Mouse (Mus musculus) heart, embryonic 11.5 days (tissue): ENCODE data around the gene Tfeb. TPM values are rescaled to one million over a fixed set of nuclear protein-coding genes. Genes with fewer than 3 reads are reported as not detected.

Source experiments
- ATAC-seq: fragments of 200-750 bp; cut with Nextera tagmentation; replicated peaks from 2 replicates; pipeline ENCODE4 v1.8.0; 2017; ENCODE audit warnings: moderate library complexity; ENCODE audit not compliant: insufficient number of reproducible peaks, low FRiP score, low TSS enrichment
- H3K27ac ChIP-seq: fragments of 300-500 bp; sonication (generic); 2 replicates; pipeline ENCODE4 v1.5.1; 2014; ENCODE audit warnings: mild to moderate bottlenecking, low read depth, low read length
- H3K27me3 ChIP-seq: fragments of 300-500 bp; sonication (generic); 2 replicates; pipeline ENCODE4 v1.6.1; 2014; ENCODE audit warnings: mild to moderate bottlenecking, low read length, mixed read lengths; ENCODE audit not compliant: control insufficient read depth, insufficient read depth
- H3K36me3 ChIP-seq: fragments of 300-500 bp; sonication (generic); 2 replicates; pipeline ENCODE4 v1.6.1; 2014; ENCODE audit warnings: mild to moderate bottlenecking, low read length, moderate library complexity, mixed read lengths; ENCODE audit not compliant: control insufficient read depth, insufficient read depth
- H3K4me1 ChIP-seq: fragments of 300-500 bp; sonication (generic); 2 replicates; pipeline ENCODE4 v1.6.1; 2014; ENCODE audit warnings: low read length; ENCODE audit not compliant: control insufficient read depth, insufficient read depth
- H3K4me2 ChIP-seq: fragments of 300-500 bp; sonication (generic); 2 replicates; pipeline ENCODE4 v1.6.1; 2014; ENCODE audit warnings: mild to moderate bottlenecking, moderate library complexity
- H3K4me3 ChIP-seq: fragments of 300-500 bp; sonication (generic); 2 replicates; pipeline ENCODE4 v1.5.1; 2014; ENCODE audit warnings: low read depth, low read length
- H3K9ac ChIP-seq: fragments of 300-500 bp; sonication (generic); 2 replicates; pipeline ENCODE4 v1.6.1; 2014; ENCODE audit warnings: mild to moderate bottlenecking, low read depth, low read length, moderate library complexity
- H3K9me3 ChIP-seq: fragments of 300-500 bp; sonication (generic); replicated peaks from 2 replicates; pipeline ENCODE4 v1.6.1; 2016; ENCODE audit warnings: low read length; ENCODE audit not compliant: control insufficient read depth
- WGBS: fragments of 180-500 bp; shearing (Covaris S2); extraction: QIAGEN DNeasy Blood & Tissue Kit; methylation state at CpG from one replicate; pipeline ENCODE4 v1.1.7; 2014; ENCODE audit not compliant: insufficient replicate concordance; 5-methylcytosine and 5-hydroxymethylcytosine counted together
- polyA plus RNA-seq: library from polyadenylated mRNA; unstranded; fragments of >200 nt; fragmentation: Nextera tagmentation; extraction: Ambion mirVana; gene quantifications from 2 replicates; pipeline ENCODE4 v1.2.1, GENCODE M21; 2014

Tfeb gene
- polyA plus RNA-seq, 1 experiment from 2014 or later, result 16.3 TPM

GRCm38 (mm10) chr17:47706196-47706595 is 30.6 kb upstream of the Tfeb start:
- H3K4me1 ChIP-seq, result peaks cover 8% of the 10 kb centered on the region
- ATAC-seq, result no peak
- no peak overlapping the region for H3K9ac ChIP-seq
- 44% methylated on average over 1 of the region's 1 CpGs for WGBS
- no peaks in the 10 kb centered on the region for H3K9me3 ChIP-seq
- no peak overlapping the region for H3K27ac ChIP-seq
- no peak overlapping the region for H3K4me3 ChIP-seq
- no peak overlapping the region for H3K4me2 ChIP-seq
- H3K36me3 ChIP-seq, result no peaks in the 10 kb centered on the region
- peaks cover 19% of the 10 kb centered on the region for H3K27me3 ChIP-seq

GRCm38 (mm10) chr17:47707961-47708360 is 28.9 kb upstream of the Tfeb start:
- H3K36me3 ChIP-seq, result no peaks in the 10 kb centered on the region
- no peak overlapping the region for H3K4me2 ChIP-seq
- H3K4me1 ChIP-seq, result peaks cover 6% of the 10 kb centered on the region
- WGBS, result 79% methylated on average over 3 of the region's 3 CpGs
- H3K27ac ChIP-seq, result no peak overlapping the region
- H3K27me3 ChIP-seq, result peaks cover 8% of the 10 kb centered on the region
- ATAC-seq, result no peak
- H3K4me3 ChIP-seq, result no peak overlapping the region
- H3K9me3 ChIP-seq, result no peaks in the 10 kb centered on the region
- H3K9ac ChIP-seq, result no peak overlapping the region

GRCm38 (mm10) chr17:47708972-47709371 is 27.9 kb upstream of the Tfeb start:
- H3K4me2 ChIP-seq, result no peak overlapping the region
- H3K4me3 ChIP-seq, result no peak overlapping the region
- no peak for ATAC-seq
- H3K27me3 ChIP-seq, result peaks cover 2% of the 10 kb centered on the region; the same call in 1 of the 2 replicates
- H3K4me1 ChIP-seq, result peaks cover 6% of the 10 kb centered on the region
- no peak overlapping the region for H3K9ac ChIP-seq
- H3K36me3 ChIP-seq, result no peaks in the 10 kb centered on the region
- H3K9me3 ChIP-seq, result no peaks in the 10 kb centered on the region
- H3K27ac ChIP-seq, result no peak overlapping the region
- WGBS, result 63% methylated on average over 4 of the region's 4 CpGs

GRCm38 (mm10) chr17:47710036-47710435 is 26.8 kb upstream of the Tfeb start:
- H3K4me3 ChIP-seq, result no peak overlapping the region
- no peaks in the 10 kb centered on the region for H3K9me3 ChIP-seq
- 0 out of 2 replicates have a peak, but pooled peaks cover 2% of the 10 kb centered on the region for H3K27me3 ChIP-seq
- no peak overlapping the region for H3K9ac ChIP-seq
- H3K36me3 ChIP-seq, result no peaks in the 10 kb centered on the region
- no peak overlapping the region for H3K4me2 ChIP-seq
- no peak overlapping the region for H3K27ac ChIP-seq
- ATAC-seq, result no peak
- H3K4me1 ChIP-seq, result peaks cover 6% of the 10 kb centered on the region
- WGBS, result 46% methylated on average over 3 of the region's 3 CpGs

GRCm38 (mm10) chr17:47711883-47712282 is 24.9 kb upstream of the Tfeb start:
- Histone ChIP-seq H3K9me3 (no peaks in the 10 kb centered on the region), H3K36me3 (no peaks in the 10 kb centered on the region), H3K4me1 (peaks cover 6% of the 10 kb centered on the region), H3K27ac (no peak overlapping the region), H3K9ac (no peak overlapping the region; the same call in 1 of the 2 replicates), H3K4me3 (no peak overlapping the region), H3K27me3 (0 out of 2 replicates have a peak, but pooled peaks cover 2% of the 10 kb centered on the region), H3K4me2 (no peak overlapping the region)
- WGBS, result 14% methylated on average over 6 of the region's 6 CpGs
- no peak for ATAC-seq

- Histone ChIP-seq H3K9me3 (no peaks in the 10 kb centered on the region), H3K9ac (no peak overlapping the region), H3K27ac (no peak overlapping the region), H3K4me1 (peaks cover 6% of the 10 kb centered on the region), H3K4me2 (no peak overlapping the region), H3K27me3 (0 out of 2 replicates have a peak, but pooled peaks cover 2% of the 10 kb centered on the region), H3K36me3 (no peaks in the 10 kb centered on the region), H3K4me3 (no peak overlapping the region)
- 48% methylated on average over 15 of the region's 22 CpGs for WGBS
- no peak for ATAC-seq
Measured at GRCm38 (mm10) chr17:47712889-47713571, 23.8 kb upstream of the Tfeb start.

GRCm38 (mm10) chr17:47715037-47715436 is 21.8 kb upstream of the Tfeb start:
- H3K27me3 ChIP-seq, result no peaks in the 10 kb centered on the region
- H3K9ac ChIP-seq, result no peak overlapping the region
- H3K4me2 ChIP-seq, result no peak overlapping the region
- no peaks in the 10 kb centered on the region for H3K9me3 ChIP-seq
- no peak for ATAC-seq
- H3K4me1 ChIP-seq, result peaks cover 6% of the 10 kb centered on the region
- no peaks in the 10 kb centered on the region for H3K36me3 ChIP-seq
- H3K4me3 ChIP-seq, result no peak overlapping the region
- 57% methylated on average over 3 of the region's 3 CpGs for WGBS
- H3K27ac ChIP-seq, result no peak overlapping the region

- 0 out of 2 replicates have a peak, but pooled peaks cover 2% of the 10 kb centered on the region for H3K4me1 ChIP-seq
- no peak overlapping the region for H3K4me2 ChIP-seq
- no peak overlapping the region for H3K27ac ChIP-seq
- H3K27me3 ChIP-seq, result 0 out of 2 replicates have a peak, but pooled peaks cover 1% of the 10 kb centered on the region
- 37% methylated on average over 4 of the region's 4 CpGs for WGBS
- H3K4me3 ChIP-seq, result no peak overlapping the region
- no peaks in the 10 kb centered on the region for H3K9me3 ChIP-seq
- H3K36me3 ChIP-seq, result no peaks in the 10 kb centered on the region
- ATAC-seq, result no peak
- H3K9ac ChIP-seq, result no peak overlapping the region
Measured at GRCm38 (mm10) chr17:47721183-47721582, 15.6 kb upstream of the Tfeb start.

- Histone ChIP-seq H3K4me1 (no peaks in the 10 kb centered on the region), H3K9me3 (no peaks in the 10 kb centered on the region), H3K36me3 (no peaks in the 10 kb centered on the region), H3K4me2 (no peak within 1 kb of the TSS), H3K27ac (no peak within 1 kb of the TSS), H3K9ac (no peak within 1 kb of the TSS), H3K27me3 (0 out of 2 replicates have a peak, but pooled peaks cover 3% of the 10 kb centered on the region), H3K4me3 (no peak within 1 kb of the TSS)
- 65% methylated on average over 11 of the region's 11 CpGs for WGBS
- ATAC-seq, result no peak
Measured at GRCm38 (mm10) chr17:47726566-47726965, 10.3 kb upstream of the Tfeb start, which contains the start of gene Pgc. Gene Pgc (plus strand): TSS chr17:47726842.
